Mouse (Mus musculus) 3134 (cell line): ENCODE measurements around the gene Ecsit.

Experiments used
- DNase-seq: peaks from one replicate; pipeline ENCODE4 v3.0.0-alpha.2; 2011; ENCODE audit warnings: low spot score; ENCODE audit not compliant: insufficient read length; ENCODE audit errors: extremely low read depth

Ecsit gene

DNA sequence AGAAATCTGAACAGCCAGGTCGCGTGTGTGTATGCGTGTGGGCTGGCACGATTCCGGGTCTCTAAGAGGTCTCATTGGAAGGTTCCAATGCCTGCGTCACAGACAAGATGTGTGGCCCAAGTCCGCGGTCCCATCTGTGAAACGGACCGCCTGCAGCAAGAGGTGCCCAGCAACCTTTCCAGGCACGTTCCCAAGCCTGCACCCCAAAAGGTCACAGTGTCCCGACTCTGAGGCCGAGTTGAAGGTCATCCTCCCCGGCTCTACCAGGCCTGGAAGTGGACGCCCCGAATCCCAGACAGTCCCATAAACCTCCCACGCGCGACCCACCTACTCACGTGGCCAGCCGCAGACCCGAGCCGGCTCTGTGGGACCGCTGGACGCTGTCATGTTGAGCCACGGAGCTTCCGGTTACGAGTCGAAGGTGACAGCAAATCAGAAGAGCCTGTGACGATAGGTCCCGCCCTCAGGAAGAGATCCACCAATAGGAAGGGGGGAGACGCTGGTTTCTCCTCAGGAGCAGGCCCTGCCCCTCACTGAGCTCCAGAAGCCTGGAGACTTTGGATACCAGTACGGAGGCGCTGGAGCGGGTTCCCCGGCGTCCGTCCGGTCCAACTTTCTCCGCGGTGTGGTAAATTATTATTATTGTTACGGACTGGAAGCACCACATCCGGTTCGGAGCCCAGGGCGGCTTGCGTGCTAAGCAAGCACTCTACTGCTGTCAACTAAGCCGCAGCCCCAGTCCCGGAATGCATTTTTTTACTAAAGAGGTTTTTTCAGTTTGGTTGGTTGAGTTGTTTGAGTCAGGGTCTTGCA lies at the start of gene Ecsit:
TSS of gene Ecsit (minus strand) at position 417 of the 813 bp plus-strand sequence.
- DNase-seq, result peak; percentile 90

DNA sequence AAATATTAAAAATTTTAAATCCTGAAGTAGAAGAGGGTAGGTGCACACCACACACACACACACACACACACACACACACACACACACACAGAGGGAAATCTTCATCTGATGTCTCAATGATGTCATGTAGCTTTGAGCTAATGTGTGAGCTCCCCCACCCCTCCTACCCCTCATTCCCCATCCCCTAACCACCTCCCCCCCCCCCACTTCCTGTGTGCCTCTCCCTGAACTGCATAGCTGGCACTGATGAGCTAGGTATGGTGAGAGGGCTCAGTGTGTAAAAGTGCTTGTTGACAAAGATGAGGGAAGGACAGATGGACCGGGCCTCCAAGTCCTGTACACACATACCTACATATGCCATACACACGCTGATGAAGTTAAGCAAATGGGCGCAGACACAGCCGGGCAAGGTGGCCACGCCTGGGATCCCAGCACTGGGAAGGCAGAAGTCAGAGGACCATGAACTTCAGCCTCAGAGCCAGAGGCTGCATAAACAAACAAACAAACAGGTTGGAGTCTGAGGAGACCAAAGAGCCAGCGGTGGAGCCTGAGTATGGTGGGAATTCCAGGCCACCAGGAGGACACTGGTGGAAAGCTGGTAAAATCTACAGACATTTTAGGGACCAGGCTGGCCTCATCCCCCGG lies 49.1 kb upstream of the Ecsit start:
- DNase-seq, result no peak

DNA sequence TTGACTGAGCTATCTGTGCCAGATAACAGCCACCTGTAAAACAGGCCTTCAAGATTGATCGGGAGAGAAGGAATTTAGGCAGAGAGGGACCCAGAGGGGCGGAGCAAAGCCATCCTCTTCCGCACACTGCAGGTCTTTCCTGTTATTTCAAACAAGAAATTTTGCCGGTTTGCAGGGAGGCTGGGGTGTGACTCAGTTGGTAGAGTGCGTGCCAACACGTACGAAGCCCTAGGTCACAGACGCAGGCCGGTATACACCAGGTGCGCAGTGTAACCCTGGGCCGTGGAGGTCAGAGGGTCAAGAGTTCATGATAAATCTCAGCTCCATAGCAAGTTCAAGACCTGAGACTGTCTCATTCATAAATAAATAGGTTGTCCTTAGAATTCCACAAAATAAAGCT lies 47.0 kb upstream of the Ecsit start:
- DNase-seq, result no peak

DNA sequence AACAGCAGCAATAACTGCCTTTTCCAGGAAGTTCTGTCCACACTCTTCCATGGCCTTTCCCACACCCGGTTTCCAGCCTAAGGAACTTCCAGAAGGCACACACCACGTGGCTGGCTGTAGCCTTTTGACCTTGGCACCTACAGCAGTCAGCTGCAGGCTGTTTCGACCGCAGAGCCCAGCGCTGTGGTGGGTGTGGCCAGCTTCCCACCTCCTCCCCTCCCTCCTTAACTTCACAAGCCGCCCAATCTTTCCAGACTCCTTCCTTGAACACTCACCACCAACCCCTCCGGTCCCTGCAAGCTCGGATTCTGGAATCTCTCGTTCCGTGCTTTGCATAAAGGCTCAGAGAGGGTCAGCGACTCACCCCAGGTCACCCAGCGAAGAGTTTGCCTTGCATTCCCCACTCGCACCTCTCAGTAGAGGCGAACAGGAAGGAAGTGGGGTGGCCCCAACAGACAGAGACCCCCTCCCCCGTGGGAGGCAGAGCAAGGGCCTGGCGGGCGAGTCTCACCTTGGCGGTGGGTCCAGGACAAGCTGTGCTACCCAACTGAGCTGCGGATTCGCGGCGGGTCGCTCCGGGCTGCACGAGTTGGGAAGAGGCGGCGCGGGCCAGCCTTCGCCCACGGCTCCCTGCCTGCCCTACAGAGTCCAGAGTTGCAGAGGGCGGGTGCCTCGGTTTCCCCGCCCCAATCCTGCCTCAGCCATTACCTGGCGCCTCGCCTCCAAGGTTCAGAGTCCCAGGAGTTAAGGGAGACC lies 46.2 kb upstream of the Ecsit start:
- no peak for DNase-seq

DNA sequence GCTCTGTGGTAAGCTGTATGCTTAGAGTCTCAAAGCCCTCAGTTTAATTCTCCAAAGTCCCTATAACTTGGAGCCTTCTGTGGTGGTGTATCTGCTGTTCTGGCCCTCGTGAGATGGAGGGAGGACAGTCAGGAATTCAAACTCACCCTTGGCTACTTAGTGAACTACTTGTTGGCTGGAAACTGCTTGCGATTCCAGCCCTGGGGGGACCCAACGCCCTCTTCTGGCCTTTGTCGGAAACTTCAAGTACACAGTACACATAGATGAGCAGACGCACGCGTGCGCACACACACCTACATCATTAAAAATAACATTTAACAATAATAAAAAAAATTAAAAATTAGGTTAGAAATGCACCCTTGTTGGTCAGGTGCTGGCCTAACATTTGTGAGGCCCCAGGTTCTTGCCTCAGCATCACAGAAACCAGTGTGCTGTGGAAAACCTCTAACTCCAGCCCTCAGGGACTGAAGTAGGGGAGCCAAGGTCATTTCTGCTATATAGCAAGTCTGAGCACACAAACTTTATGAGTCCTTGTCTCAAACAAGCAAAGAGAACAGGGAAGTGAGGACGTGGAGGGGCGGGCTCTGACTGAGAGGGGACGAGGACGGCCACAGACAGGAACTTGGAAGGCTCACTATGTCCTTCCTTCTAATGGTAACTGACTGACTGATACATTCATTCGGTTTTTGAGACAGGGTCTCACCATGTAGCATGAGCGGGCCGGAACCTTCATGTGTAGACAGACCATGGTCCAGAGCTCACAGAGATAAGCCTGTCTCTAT lies 40.2 kb upstream of the Ecsit start:
- no peak for DNase-seq

DNA sequence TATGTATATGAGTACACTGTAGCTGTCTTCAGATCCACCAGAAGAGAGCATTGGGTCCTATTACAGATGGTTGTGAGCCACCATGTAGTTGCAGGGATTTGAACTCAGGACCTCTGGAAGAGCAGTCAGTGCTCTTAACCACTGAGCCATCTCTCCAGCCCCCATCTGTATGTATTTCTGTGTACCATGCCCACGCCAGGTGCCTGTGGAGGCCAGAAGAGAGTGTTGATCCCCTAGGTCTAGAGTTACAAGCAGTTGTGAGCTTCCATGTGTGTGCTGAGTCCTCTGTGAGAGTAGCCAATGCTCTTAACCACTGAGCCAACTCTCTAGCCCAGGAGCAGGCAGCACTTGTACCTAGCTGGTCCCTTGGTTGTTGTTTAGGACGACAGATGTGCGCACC lies 38.9 kb upstream of the Ecsit start:
- no peak for DNase-seq

DNA sequence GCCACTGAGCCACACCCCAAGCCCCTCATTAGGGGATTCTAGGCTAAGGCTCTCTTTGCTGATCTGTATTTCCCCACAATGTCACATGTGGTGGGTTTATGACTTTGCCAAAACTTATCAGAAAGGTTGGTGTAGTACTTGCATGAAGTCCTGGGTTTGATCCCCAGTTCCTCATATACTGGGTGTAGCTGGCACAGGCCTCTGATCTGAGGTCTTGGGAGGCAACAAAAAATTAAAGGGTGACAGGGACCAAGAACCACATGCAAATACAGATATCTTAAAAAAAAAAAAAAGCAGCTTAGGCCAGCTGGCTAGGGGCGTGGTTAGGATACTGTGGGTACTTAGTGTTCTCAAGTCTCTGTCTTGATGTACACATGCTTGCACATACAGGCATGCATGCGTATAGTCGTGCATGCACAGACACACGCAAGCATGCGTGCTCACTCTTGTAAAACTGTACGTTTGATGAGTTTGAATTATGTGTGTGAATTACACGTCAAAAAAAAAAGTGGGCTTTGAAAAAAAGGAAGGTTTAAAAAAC lies 37.9 kb upstream of the Ecsit start:
- no peak for DNase-seq

DNA sequence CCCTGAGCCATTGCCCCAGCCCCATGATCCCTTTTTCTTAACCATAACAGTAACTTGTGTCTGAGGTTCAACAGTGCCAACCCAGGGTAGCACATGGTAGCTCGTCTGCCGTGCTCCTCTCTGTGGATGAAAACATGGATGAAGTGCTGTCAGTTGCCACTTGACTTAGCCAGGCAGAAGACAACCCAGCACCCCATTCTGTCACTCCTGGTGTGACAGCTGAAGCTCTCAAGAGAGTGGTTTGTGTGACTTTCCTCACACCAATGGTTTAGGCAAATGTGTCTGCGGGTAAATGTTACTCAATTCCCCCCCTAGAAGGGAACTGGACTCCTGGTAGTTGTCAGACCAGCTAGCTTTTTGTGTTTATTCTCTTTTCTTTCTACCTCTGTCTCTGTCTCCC lies 36.8 kb upstream of the Ecsit start:
- DNase-seq, result no peak

DNA sequence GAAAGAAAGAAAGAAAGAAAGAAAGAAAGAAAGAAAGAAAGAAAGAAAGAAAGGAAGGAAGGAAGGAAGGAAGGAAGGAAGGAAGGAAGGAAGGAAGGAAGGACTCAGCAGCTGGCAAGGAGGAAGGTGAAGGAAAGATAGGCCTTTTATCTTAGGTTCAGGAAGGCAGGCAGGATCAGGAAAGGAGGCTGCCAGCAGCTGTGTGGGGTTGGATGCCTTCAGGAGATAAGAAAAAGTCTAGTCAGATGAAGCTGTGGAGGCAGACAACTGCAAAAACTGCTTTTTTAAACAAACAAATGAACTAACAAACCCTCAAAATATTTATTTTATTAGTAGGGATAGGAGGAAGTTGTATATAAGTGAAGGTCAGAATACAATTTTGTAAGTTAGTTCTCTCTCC lies 36.3 kb upstream of the Ecsit start:
- no peak for DNase-seq

DNA sequence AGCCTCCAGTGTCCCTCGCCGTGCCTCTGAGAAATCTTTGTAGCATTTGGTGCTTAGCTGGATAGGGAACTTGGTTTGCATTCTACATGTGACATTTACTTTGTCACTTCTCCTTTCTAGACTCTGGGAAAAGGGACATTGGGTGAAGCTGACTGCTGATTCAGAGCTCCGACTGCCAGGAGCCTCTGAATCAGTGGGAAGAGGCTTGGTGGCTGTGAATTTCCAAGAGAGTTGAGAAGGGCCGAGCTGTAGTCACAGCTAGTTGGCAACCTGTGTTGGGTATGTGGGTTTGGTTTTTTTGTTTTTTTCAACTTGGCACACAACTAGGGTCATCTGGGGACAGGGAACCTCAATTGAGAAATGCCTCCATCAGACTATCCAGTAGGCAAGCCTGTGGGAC lies 34.3 kb upstream of the Ecsit start:
- no peak for DNase-seq

DNA sequence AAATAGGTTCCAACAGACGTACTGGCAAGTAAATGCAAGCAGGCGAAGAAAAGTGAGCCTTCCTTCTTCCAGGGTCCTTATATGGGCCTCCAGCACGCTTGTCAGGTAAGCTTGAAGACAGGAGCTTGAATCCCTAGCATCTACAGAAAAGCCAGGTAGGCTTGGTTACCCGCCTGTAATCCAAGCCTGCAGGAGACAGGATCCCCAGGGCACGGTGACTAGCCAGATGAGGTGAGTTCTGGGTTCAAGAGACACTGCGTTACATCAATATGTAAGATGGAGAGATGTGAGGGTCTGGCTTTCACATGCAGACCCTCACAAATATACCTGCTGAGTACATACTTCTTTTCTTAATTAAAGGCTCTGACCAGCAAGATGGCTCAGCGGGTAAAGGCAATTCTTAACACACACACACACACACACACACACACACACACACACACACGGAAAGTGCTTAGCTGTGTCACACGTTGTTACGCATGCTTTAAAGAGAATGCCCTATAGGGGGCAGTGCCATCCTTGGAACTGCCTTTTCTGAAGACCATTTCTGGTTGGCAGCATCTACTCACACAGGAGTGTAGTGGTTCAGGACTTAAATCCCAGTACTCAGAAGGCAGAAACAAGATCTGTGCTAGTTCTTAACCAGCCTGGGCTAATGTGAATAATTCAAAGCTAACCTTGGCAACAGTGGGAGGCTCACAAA lies 32.7 kb upstream of the Ecsit start:
- DNase-seq, result peak; percentile 61

DNA sequence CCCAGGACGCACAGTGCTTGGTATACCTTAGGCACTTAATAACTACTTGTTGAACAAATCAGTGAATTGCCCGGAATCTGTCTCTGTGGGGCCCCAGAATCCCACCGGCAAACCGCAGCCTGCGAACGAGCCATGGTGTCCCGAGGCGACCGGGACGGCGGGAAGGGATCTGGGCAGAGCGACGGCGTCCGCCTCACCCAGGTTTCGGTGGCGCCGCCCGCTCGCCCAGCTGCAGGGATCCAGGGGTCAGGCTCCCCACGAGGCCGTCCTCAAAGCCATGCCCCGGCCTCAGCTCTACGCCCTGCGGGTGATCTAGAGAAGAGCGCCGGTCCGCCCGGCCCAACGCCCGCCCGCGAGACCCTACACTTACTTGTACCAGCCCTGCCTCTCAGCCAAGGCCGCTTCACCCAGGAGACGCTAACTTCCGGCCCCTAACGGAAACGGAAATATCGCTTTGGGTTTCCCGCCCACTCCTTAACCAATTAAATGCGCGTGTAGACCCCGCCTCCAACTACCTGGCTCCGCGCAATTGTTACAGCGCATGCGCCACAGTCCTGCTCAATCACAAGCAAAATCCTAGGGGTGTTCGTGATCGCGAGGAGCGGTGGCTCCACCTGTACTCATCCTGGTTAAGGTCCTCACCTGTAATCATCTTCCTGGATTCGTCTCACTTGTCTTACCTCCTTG lies 31.6 kb upstream of the Ecsit start, which contains the start of gene Elof1:
TSS of gene Elof1 (minus strand) at position 433 of the 687 bp plus-strand sequence.
- peak; percentile 84 for DNase-seq

DNA sequence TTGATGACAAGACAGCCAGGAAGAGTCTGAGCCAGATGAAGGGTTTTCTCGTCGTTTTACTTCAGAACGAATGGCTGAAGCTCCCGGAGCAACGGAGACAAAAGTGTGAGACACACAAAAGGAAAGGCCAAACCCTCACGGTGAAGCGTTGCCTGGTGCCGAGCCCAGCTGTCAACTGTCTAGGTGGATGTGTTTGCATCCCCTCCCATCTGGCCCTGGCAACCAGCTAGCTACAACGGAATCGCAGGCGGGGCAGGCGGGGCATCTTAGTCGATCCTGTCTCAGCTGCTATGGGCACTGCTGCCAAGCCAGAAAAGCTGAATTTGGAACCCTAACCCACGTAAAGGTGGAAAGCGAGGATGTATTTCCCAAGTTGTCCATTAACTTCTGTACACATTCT lies 30.8 kb upstream of the Ecsit start:
- DNase-seq, result no peak

DNA sequence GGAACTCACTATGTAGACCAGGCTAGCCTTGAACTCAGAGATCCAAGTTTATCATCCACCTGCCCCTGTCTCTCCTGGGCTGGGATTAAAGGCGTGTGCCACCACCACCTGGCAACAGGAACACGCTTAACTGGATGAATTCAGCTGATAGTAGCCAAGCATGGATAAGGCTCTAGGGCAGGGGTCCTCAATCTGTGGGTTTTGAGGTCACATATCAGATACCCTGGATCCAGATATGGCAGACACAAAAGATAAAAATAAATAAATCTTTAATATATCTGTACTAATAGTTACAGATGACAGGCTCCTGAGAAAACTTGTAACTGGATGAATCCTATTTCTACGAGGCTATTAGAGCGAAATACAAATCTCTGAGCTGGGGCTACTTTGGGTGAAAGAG lies 30.4 kb upstream of the Ecsit start:
- no peak for DNase-seq

DNA sequence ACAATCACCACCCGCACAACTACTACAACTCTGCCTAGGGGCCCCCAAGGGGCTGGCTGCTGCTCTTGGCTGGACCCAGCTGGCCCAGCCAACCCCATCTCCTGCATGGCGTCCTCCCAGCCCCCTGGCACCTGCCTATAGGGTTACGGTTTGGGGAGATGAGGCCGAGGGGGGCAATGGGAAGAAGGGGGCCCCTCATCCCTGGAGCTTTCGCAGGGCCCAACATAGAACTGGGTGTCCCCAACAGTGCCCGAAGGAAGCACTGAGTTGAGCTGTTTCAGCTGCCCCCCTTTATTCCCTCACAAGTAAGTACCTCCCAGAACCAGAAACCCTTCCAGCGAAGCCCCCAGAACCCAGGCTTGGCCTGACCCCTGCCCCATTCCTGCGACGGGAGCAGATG lies 23.0 kb upstream of the Ecsit start:
- DNase-seq, result no peak

DNA sequence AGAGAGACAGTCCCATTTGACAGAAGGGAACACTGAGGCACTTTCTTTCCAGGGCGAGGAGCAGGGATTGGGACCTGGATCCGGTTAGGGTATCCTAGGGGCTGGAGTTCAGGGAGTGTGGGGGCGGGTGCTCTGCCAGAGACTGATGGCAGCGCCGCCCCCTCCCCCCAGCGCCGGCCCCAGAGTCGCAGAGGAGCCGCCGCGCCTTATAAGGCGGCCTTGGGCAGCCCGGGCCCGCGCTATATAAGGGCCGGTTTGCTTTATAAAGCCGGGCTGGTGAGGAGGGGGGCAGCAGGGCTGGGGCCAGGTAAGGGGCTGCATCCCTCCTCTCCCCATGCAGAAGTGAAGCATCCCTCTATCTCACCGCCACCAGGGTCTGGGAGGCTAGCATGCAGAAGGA lies 14.7 kb upstream of the Ecsit start:
- no peak for DNase-seq

DNA sequence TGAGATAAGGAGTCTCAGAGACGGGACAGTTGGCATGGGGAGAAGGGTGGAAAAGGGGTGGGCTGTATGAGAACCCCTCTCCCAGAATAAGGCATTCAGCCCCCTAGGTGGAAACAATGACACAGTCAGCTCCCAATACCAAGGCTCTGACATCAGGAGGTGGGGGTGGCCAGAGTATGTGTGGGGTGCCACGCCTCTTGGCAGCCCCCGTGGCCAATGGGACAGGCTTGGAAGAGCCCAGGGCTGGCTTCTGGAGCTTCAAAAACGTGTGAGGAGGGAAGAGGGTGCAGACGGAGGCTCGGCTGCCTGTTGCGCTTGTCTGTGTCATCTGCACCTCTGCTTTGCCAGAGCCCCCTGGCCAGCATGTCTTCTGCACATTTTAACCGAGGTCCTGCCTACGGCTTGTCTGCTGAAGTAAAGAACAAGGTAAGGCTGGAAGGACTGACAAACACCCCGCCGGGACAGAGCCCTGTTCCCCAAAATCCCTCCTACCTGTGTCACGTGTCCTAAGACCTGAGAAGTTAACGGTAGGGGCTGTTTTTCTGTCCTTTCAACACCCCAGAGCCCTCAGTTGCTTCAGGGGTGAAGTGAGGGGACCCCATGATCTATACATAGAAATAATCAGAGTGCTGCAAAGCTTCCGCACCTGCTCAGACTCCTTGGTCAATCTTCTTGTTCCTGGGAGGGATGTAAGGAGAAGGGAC lies 13.9 kb upstream of the Ecsit start, which contains the start of gene Cnn1:
TSS of gene Cnn1 (plus strand) at position 224 of the 704 bp plus-strand sequence.
- no peak for DNase-seq

DNA sequence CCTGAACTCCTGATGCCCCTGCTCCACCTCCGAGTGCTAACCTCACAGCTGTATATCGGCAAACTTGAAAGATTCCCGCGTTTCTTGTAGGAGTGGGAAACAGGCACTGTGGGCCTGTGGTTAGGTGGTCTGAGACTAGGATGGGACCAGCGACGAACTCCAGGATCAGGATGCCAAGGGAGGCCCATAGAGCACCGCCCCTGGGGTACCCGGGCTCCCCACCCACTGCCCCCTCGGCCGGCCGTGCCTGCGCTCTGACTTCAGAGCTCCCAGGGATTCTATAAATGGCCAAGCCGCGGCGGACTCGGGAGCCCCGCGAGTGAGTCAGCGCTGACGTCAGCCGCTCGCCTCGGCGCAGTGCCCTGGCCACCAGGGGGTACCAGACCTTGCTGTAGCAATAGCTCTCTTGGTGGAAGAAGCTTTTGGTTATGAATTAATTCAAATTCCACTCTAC lies 10.6 kb upstream of the Ecsit start:
- DNase-seq, result peak; percentile 91

DNA sequence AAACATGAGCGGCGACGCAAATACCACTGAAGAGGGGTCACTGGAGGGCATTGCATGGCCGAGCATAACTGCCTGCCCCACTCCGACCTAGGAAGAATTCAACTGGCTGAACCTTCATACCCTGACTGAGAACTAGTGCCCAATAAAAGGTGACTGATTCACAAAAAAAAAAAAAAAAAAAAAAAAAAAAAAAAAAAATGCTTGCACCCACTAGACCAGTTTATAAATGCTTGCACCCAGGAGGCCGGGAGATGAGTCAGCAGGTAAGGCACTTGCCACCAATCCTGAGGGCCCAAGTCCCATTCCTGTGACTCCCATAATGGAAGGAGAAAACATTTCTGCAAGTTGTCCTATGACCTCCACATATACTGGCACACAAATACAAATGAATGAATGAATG lies 7.5 kb upstream of the Ecsit start:
- DNase-seq, result no peak
